Mouse (Mus musculus): ENCODE results near the gene Gmfg. TPM values are rescaled to one million over a fixed set of nuclear protein-coding genes. Genes with fewer than 3 reads are reported as not detected.
A peak's percentile ranks its signal among the peaks of the same experiment; 100 is the strongest.

The Gmfg gene
- 2.8 and 5.1 TPM in 2 replicates for polyA plus RNA-seq (2012; rRNA removed)

GRCm38 (mm10) chr7:28436932-28437570 lies at the start of gene Gmfg:
Gene Gmfg, plus strand, starts transcription at chr7:28437447.
- peak within 1 kb of the TSS; percentile 9; the same call in 1 of the 2 replicates for H3K27ac ChIP-seq (ENCODE audit: insufficient read depth, low read length)
- peak; percentile 66 for TF ChIP-seq CTCF (IDR thresholded peaks at IDR 0.05; ENCODE audit: extremely low read depth, insufficient read depth, low read length)
- no peak for TF ChIP-seq POLR2A (IDR thresholded peaks at IDR 0.05; ENCODE audit: extremely low read depth, insufficient read depth, low read length)
- H3K4me3 ChIP-seq (ENCODE audit: insufficient read depth, low read length) = peak within 1 kb of the TSS; percentile 65
- H3K4me1 ChIP-seq (ENCODE audit: control insufficient read depth, insufficient read depth, low read length) = no peaks in the 10 kb centered on the region; the same call in 1 of the 2 replicates

- Histone ChIP-seq H3K4me1 (ENCODE audit: control insufficient read depth, insufficient read depth, low read length) (no peaks in the 10 kb centered on the region), H3K4me3 (ENCODE audit: insufficient read depth, low read length) (no peak overlapping the region)
Observed at GRCm38 (mm10) chr7:28390331-28390730, 46.9 kb upstream of the Gmfg start.

GRCm38 (mm10) chr7:28392429-28393271 lies 44.6 kb upstream of the Gmfg start, which contains the start of the genes Med29 and Paf1:
Gene Med29, minus strand, starts transcription at chr7:28392708.
Gene Paf1, plus strand, starts transcription at chr7:28392951.
- peak within 1 kb of the TSS; percentile 55 for H3K4me3 ChIP-seq (ENCODE audit: insufficient read depth, low read length)
- TF ChIP-seq CTCF (IDR thresholded peaks at IDR 0.05; ENCODE audit: extremely low read depth, insufficient read depth, low read length) = no peak
- TF ChIP-seq POLR2A (IDR thresholded peaks at IDR 0.05; ENCODE audit: extremely low read depth, insufficient read depth, low read length) = peak; percentile 100
- no peaks in the 10 kb centered on the region for H3K4me1 ChIP-seq (ENCODE audit: control insufficient read depth, insufficient read depth, low read length)
- peak within 1 kb of the TSS; percentile 10; the same call in 1 of the 2 replicates for H3K27ac ChIP-seq (ENCODE audit: insufficient read depth, low read length)

More at GRCm38 (mm10) chr7:28390331-28390730, 46.9 kb upstream of the Gmfg start:
- TF ChIP-seq POLR2A (IDR thresholded peaks at IDR 0.05; ENCODE audit: extremely low read depth, insufficient read depth, low read length) = no peak
- no peak for TF ChIP-seq CTCF (IDR thresholded peaks at IDR 0.05; ENCODE audit: extremely low read depth, insufficient read depth, low read length)
- H3K27ac ChIP-seq (ENCODE audit: insufficient read depth, low read length) = no peak overlapping the region

DNA sequence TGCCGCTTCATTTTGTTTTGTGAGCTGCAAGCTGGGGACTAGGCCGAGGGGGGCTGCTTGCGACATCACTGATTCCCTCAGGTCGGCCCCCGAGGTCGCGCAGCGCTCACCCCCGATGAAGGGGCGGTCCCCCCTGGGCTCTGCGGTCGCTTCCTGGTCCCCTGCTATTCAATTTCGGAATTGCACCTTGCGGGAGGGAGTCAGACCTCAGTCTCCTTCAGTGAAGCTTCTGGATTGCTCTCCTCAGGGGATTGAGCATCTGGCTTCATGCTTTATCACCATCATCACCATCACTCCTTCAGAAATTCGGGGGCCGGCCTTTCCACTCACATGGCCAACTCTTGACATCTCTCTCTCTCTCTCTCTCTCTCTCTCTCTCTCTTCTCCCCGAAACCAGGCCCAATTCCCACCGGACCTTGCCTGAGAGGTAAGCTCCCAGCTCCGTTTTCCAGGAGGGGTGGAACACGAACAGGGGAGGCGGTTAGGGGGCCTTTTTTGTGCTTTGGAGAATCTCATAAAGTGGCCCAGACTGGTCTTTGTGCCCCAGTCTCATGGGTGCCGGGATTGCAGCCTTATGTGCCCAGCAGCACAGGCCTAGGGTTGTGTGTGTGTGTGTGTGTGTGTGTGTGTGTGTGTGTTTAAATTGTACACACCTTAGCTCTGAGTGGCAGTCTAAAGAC lies 43.8 kb upstream of the Gmfg start:
- Histone ChIP-seq H3K4me3 (ENCODE audit: insufficient read depth, low read length) (peak overlapping the region; percentile 55), H3K4me1 (ENCODE audit: control insufficient read depth, insufficient read depth, low read length) (no peaks in the 10 kb centered on the region), H3K27ac (ENCODE audit: insufficient read depth, low read length) (peak overlapping the region; percentile 10; the same call in 1 of the 2 replicates)
- TF ChIP-seq POLR2A (IDR thresholded peaks at IDR 0.05; ENCODE audit: extremely low read depth, insufficient read depth, low read length) = no peak
- no peak for TF ChIP-seq CTCF (IDR thresholded peaks at IDR 0.05; ENCODE audit: extremely low read depth, insufficient read depth, low read length)

- H3K4me3 ChIP-seq (ENCODE audit: insufficient read depth, low read length) = no peak overlapping the region
- TF ChIP-seq CTCF (IDR thresholded peaks at IDR 0.05; ENCODE audit: extremely low read depth, insufficient read depth, low read length) (no peak), POLR2A (IDR thresholded peaks at IDR 0.05; ENCODE audit: extremely low read depth, insufficient read depth, low read length) (no peak)
- no peak overlapping the region for H3K27ac ChIP-seq (ENCODE audit: insufficient read depth, low read length)
- no peaks in the 10 kb centered on the region for H3K4me1 ChIP-seq (ENCODE audit: control insufficient read depth, insufficient read depth, low read length)
Observed at GRCm38 (mm10) chr7:28395425-28395824, 41.8 kb upstream of the Gmfg start.

DNA sequence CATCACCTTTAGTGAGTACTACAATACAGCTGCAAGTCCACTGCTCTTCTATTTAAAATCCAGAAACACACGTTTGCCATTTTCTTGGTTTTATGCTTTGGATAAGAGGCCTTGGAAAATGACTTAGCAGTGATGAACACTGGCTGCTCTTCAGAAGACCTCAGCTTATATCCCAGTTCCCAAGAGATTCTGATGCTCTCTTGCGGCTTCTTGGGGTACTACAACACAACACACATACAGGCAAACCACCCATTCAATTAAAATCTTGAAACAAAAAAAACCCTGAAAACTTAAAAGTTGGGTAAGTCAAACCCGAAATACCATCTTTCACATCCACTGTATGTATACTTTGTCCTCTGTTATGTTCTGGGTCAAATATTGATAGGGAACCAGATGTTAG lies 39.2 kb upstream of the Gmfg start:
- H3K4me1 ChIP-seq (ENCODE audit: control insufficient read depth, insufficient read depth, low read length) = no peaks in the 10 kb centered on the region
- no peak overlapping the region for H3K27ac ChIP-seq (ENCODE audit: insufficient read depth, low read length)
- H3K4me3 ChIP-seq (ENCODE audit: insufficient read depth, low read length) = no peak overlapping the region
- no peak for TF ChIP-seq POLR2A (IDR thresholded peaks at IDR 0.05; ENCODE audit: extremely low read depth, insufficient read depth, low read length)
- TF ChIP-seq CTCF (IDR thresholded peaks at IDR 0.05; ENCODE audit: extremely low read depth, insufficient read depth, low read length) = no peak; the same call in 1 of the 2 replicates

DNA sequence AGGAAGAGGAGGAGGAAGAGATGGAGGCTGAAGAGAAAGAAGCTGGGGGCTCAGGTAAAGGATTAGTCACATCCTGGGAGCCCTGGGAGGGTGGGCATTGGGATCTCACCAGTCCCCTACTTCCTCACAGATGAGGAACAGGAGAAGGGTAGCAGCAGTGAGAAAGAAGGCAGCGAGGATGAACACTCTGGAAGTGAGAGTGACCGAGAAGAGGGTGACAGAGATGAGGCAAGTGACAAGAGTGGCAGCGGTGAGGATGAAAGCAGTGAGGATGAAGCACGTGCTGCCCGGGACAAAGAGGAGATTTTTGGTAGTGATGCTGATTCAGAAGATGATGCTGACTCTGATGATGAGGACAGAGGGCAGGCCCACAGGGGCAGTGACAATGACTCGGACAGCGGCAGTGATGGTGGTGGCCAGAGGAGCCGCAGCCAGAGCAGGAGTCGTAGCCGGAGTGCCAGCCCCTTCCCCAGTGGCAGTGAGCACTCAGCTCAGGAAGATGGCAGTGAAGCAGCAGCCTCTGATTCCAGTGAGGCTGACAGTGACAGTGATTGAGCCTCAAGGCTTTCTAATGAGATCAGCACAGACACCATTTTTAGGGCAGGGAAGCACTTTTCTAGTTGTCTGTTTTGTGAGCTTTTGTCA lies 38.4 kb upstream of the Gmfg start:
- no peak overlapping the region for H3K27ac ChIP-seq (ENCODE audit: insufficient read depth, low read length)
- no peak for TF ChIP-seq POLR2A (IDR thresholded peaks at IDR 0.05; ENCODE audit: extremely low read depth, insufficient read depth, low read length)
- H3K4me1 ChIP-seq (ENCODE audit: control insufficient read depth, insufficient read depth, low read length) = no peaks in the 10 kb centered on the region
- no peak overlapping the region for H3K4me3 ChIP-seq (ENCODE audit: insufficient read depth, low read length)

DNA sequence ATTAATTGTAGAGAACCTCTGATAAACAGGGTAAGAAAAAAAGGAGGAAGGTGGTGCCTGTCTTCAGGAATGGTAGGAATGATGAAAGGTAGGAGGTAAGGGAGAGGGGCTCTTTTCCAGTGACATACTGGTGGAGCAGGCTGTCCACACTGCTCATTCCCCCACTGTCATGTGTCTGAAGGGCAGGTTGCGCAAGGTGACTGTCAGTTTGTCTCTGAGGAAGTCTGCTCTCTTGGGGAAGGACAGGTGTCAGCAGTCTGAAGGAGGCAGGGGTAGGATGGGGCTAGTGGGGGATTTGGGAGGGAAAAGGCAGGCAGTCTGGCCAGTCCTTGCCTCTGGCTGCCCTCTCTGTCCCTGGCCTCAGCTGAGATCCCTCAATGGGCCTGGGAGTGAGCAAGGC lies 36.2 kb upstream of the Gmfg start:
- no peak overlapping the region for H3K4me3 ChIP-seq (ENCODE audit: insufficient read depth, low read length)
- no peaks in the 10 kb centered on the region for H3K4me1 ChIP-seq (ENCODE audit: control insufficient read depth, insufficient read depth, low read length)
- TF ChIP-seq CTCF (IDR thresholded peaks at IDR 0.05; ENCODE audit: extremely low read depth, insufficient read depth, low read length) = no peak
- TF ChIP-seq POLR2A (IDR thresholded peaks at IDR 0.05; ENCODE audit: extremely low read depth, insufficient read depth, low read length) = no peak
- H3K27ac ChIP-seq (ENCODE audit: insufficient read depth, low read length) = no peak overlapping the region

DNA sequence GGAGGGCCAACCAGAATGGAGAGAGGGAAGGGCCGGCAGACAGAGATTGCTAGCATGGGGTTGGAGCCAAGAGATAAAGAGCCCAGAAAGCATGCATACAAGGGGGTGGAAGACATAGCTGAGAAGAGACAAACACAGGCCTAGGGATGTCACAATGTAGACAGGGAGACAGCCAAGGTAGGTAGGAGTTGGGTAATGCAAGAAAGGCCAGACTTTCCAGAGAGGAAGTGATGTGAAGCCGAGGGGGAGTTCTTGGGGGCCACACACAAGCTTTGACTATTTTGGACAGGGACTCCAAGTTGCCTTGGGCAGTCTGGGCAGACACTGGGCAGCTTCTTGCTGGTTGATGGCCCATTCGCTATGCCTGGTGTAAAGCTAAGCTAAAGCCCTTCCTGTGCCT lies 35.3 kb upstream of the Gmfg start:
- H3K4me1 ChIP-seq (ENCODE audit: control insufficient read depth, insufficient read depth, low read length) = no peaks in the 10 kb centered on the region
- TF ChIP-seq POLR2A (IDR thresholded peaks at IDR 0.05; ENCODE audit: extremely low read depth, insufficient read depth, low read length) (no peak), CTCF (IDR thresholded peaks at IDR 0.05; ENCODE audit: extremely low read depth, insufficient read depth, low read length) (no peak)
- H3K27ac ChIP-seq (ENCODE audit: insufficient read depth, low read length) = no peak overlapping the region
- no peak overlapping the region for H3K4me3 ChIP-seq (ENCODE audit: insufficient read depth, low read length)

Measured in cortical plate, adult 2 months (tissue).